Mouse (Mus musculus): ENCODE results near the gene Cldn13.

DNA sequence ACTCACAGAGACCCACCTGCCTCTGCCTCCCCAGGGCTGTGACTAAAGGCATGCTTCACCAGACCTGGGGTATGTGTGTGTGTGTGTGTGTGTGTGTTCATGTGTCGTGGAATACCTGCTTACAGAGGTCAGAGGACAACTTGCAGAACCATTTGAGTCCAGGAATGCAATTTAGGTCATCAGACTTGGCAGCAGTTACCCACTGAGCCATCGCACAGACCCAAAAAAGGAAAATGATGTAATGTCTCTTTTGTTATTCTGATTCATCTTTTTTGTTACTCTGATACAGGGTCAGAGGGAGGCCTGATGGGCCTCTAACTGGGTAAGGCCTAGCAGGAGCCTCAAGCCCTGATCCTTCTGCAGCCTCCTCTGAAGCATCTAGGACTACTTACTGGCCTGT lies 27.4 kb upstream of the Cldn13 start:
- TF ChIP-seq CTCF (IDR thresholded peaks at IDR 0.05; ENCODE audit: low read depth) (no peak), EP300 (IDR thresholded peaks at IDR 0.05; ENCODE audit: low read depth) (peak; percentile 35; the same call in 1 of the 2 replicates)

Measured in liver, postnatal 0 days (tissue).